Mouse (Mus musculus) stomach, postnatal 0 days (tissue): Measurements from ENCODE around the gene Olfr248. TPM values are rescaled to one million over a fixed set of nuclear protein-coding genes. Genes with fewer than 3 reads are reported as not detected.

ENCODE experiments used
- ATAC-seq: fragments of 200-750 bp; cut with Nextera tagmentation; 2 replicates; pipeline ENCODE4 v1.8.0; 2017; ENCODE audit not compliant: low FRiP score, low TSS enrichment
- DNase-seq: peaks from one replicate; pipeline ENCODE4 v3.0.0-alpha.2; 2016; ENCODE audit warnings: low spot score
- H3K27ac ChIP-seq: fragments of 300-500 bp; sonication (generic); replicated peaks from 2 replicates; pipeline ENCODE4 v1.5.1; 2014; ENCODE audit warnings: mild to moderate bottlenecking, control low read depth
- H3K27me3 ChIP-seq: fragments of 300-500 bp; sonication (generic); 2 replicates; pipeline ENCODE4 v1.6.1; 2014; ENCODE audit warnings: low read length; ENCODE audit not compliant: control insufficient read depth, insufficient read depth
- H3K36me3 ChIP-seq: fragments of 300-500 bp; sonication (generic); 2 replicates; pipeline ENCODE4 v1.6.1; 2014; ENCODE audit warnings: low read length, mixed read lengths; ENCODE audit not compliant: control insufficient read depth, insufficient read depth
- H3K4me1 ChIP-seq: fragments of 300-500 bp; sonication (generic); replicated peaks from 2 replicates; pipeline ENCODE4 v1.6.1; 2014; ENCODE audit warnings: antibody characterized with exemption; ENCODE audit not compliant: control insufficient read depth, insufficient read depth
- H3K4me2 ChIP-seq: fragments of 300-500 bp; sonication (generic); replicated peaks from 2 replicates; pipeline ENCODE4 v1.6.1; 2014; ENCODE audit warnings: low read depth, mild to moderate bottlenecking, control low read depth, moderate library complexity
- H3K4me3 ChIP-seq: fragments of 300-500 bp; sonication (generic); 2 replicates; pipeline ENCODE4 v1.5.1; 2014; ENCODE audit warnings: low read depth, low read length, control low read depth
- H3K9ac ChIP-seq: fragments of 300-500 bp; sonication (generic); 2 replicates; pipeline ENCODE4 v1.6.1; 2014; ENCODE audit warnings: mild to moderate bottlenecking, low read length, control low read depth, mixed read lengths
- H3K9me3 ChIP-seq: fragments of 300-500 bp; sonication (generic); 2 replicates; pipeline ENCODE4 v1.6.1; 2016; ENCODE audit warnings: low read length; ENCODE audit not compliant: control insufficient read depth
- CTCF ChIP-seq: IDR thresholded peaks from 2 replicates; pipeline ENCODE4 v1.5.1; 2016; ENCODE audit warnings: antibody characterized with exemption, low read depth, mild to moderate bottlenecking, moderate library complexity
- EP300 ChIP-seq: optimal IDR thresholded peaks from 2 replicates; pipeline ENCODE3; 2016; ENCODE audit warnings: antibody characterized with exemption
- WGBS: fragments of 180-500 bp; shearing (Covaris S2); extraction: QIAGEN DNeasy Blood & Tissue Kit; methylation state at CpG from one replicate; pipeline ENCODE4 v1.1.7; 2014; 5-methylcytosine and 5-hydroxymethylcytosine counted together
- polyA plus RNA-seq: library from polyadenylated mRNA; unstranded; fragments of >200 nt; fragmentation: Nextera tagmentation; extraction: Ambion mirVana; gene quantifications from 2 replicates; pipeline ENCODE4 v1.2.1, GENCODE M21; 2015

The Olfr248 gene
- polyA plus RNA-seq, 1 experiment from 2014 or later, result not detected

GRCm38 (mm10) chr1:174423764-174424163 is 32.9 kb downstream of the Olfr248 start, which contains the start of gene Olfr414:
Gene Olfr414 (plus strand): TSS chr1:174424064.
- H3K36me3 ChIP-seq, result no peaks in the 10 kb centered on the region
- WGBS, result 38% methylated on average over 1 of the region's 1 CpGs

DNA sequence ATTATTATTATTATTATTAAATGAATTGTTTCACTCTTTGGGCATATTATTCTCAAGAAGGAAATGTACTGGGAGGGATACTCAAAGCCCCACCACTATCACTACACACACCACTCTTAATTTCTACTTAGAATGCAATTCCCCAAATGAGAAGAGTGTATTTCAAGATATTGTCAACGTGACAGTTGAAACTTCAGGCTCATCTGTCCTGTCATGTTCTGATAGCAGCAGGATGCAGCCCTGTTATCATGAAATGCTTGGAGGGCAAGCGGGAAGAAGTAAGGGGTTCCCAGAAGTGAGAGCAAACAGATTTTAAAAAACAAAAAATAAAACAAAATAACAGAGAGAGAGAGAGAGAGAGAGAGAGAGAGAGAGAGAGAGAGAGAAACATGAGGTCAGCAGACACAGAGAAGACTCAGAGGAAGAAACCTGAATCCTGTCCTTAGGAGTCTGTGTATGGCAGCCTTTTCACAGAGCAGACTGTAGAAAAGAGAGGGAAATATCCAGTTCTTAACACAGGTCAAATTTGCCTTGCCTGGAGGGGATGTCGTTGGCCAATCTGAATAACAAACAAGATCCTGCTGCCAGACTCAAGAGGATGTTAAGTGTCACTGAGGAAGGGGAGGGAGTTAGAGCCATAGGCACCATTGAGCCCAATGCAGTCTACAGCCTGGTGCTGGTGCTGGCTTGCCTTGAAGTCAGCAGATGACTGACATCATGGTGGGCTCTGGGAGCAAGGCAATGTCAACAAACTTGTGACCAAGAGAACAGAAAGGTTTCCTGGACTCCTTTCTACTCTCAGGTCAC is 35.5 kb downstream of the Olfr248 start:
- no peaks in the 10 kb centered on the region for H3K4me1 ChIP-seq
- H3K36me3 ChIP-seq, result no peaks in the 10 kb centered on the region
- no peak overlapping the region for H3K4me2 ChIP-seq
- H3K9me3 ChIP-seq, result no peaks in the 10 kb centered on the region
- DNase-seq (no peak), ATAC-seq (no peak)
- 48% methylated on average over 3 of the region's 3 CpGs for WGBS
- no peak for TF ChIP-seq CTCF
- no peaks in the 10 kb centered on the region for H3K27me3 ChIP-seq
- no peak overlapping the region for H3K27ac ChIP-seq
- H3K4me3 ChIP-seq, result no peak overlapping the region
- H3K9ac ChIP-seq, result no peak overlapping the region

More at GRCm38 (mm10) chr1:174423764-174424163, 32.9 kb downstream of the Olfr248 start, which contains the start of gene Olfr414:
- no peaks in the 10 kb centered on the region for H3K9me3 ChIP-seq
- no peak for TF ChIP-seq EP300
- no peak for TF ChIP-seq CTCF
- no peak for ATAC-seq
- H3K4me2 ChIP-seq, result no peak within 1 kb of the TSS
- no peak within 1 kb of the TSS for H3K4me3 ChIP-seq
- DNase-seq, result no peak
- H3K4me1 ChIP-seq, result no peaks in the 10 kb centered on the region
- H3K27me3 ChIP-seq, result no peaks in the 10 kb centered on the region
- H3K9ac ChIP-seq, result no peak within 1 kb of the TSS
- H3K27ac ChIP-seq, result no peak within 1 kb of the TSS

DNA sequence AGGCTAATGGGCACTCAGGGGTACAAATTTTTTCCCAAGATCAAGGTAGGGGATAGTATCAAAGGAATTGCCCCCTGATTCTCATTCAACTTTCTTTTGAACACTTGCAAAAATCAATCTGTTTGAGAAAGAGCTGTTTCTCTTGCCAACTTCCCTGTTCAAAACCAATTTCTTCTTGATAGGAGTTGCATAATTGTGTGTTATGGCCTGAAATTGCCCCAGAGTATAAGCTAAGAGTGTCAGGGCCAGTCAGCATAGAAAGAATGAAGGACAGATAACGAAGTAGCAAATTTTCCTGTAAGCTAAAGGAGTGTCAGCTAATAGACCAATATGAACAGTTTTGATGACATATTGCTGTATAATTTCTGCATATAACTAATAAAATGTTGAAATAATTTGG is 36.6 kb downstream of the Olfr248 start:
- DNase-seq, result no peak
- Histone ChIP-seq H3K27me3 (no peaks in the 10 kb centered on the region), H3K36me3 (no peaks in the 10 kb centered on the region), H3K4me1 (no peaks in the 10 kb centered on the region), H3K4me3 (no peak overlapping the region), H3K9ac (no peak overlapping the region), H3K9me3 (no peaks in the 10 kb centered on the region), H3K4me2 (no peak overlapping the region), H3K27ac (no peak overlapping the region)
- no peak for TF ChIP-seq EP300
- TF ChIP-seq CTCF, result no peak
- ATAC-seq, result no peak
- 78% methylated on average over 1 of the region's 1 CpGs for WGBS

DNA sequence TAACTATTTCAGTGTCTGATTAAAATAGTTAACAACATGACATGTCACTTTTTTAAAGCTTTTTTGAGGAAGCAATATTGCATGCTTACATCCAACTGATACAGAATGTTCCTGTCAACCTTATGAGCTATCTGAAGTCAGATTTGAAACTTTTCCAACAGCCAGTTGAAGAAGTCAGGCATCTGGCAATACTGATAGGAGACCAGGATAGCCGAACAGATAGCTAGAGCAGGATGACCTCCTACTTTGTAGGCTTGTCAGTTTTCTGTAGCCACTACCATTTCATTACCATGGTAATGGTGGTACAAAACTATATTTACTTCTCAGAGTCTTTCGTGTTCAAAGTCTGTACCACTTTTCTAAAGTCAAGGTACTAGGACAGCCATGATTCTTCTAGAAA is 37.6 kb downstream of the Olfr248 start:
- no peak overlapping the region for H3K4me3 ChIP-seq
- 89% methylated on average over 2 of the region's 2 CpGs for WGBS

DNA sequence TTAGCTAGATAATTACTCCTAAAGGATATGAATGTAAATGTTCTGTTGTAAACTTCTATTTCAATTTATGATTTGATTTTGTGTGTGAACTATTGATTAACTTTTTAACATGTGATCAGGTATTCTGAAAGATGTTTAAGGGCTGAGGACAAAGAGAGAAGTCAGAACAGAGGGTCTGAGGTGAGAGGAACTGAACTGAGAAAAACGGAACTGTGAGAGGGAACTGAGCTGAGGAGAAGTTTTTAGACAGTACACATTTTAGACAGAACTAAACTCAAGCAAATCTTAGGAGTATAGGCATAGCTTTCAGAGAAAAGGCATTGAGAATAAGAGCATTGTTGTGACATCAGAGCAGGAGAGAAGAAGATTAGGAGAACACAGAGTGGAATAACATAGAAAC is 43.3 kb downstream of the Olfr248 start:
- ATAC-seq, result no peak
- WGBS, result 38% methylated on average over 1 of the region's 1 CpGs

More for the DNA sequence above, 37.6 kb downstream of the Olfr248 start:
- Histone ChIP-seq H3K4me2 (no peak overlapping the region), H3K4me1 (no peaks in the 10 kb centered on the region), H3K27ac (no peak overlapping the region), H3K27me3 (no peaks in the 10 kb centered on the region), H3K9me3 (no peaks in the 10 kb centered on the region), H3K36me3 (no peaks in the 10 kb centered on the region), H3K9ac (no peak overlapping the region)
- DNase-seq (no peak), ATAC-seq (no peak)
- TF ChIP-seq CTCF (no peak), EP300 (no peak)

More for the DNA sequence above, 43.3 kb downstream of the Olfr248 start:
- H3K4me3 ChIP-seq, result no peak overlapping the region
- no peak overlapping the region for H3K9ac ChIP-seq
- no peak overlapping the region for H3K27ac ChIP-seq
- H3K9me3 ChIP-seq, result no peaks in the 10 kb centered on the region
- no peaks in the 10 kb centered on the region for H3K27me3 ChIP-seq
- no peaks in the 10 kb centered on the region for H3K4me1 ChIP-seq
- H3K4me2 ChIP-seq, result no peak overlapping the region
- TF ChIP-seq CTCF, result no peak
- no peak for TF ChIP-seq EP300
- DNase-seq, result no peak
- no peaks in the 10 kb centered on the region for H3K36me3 ChIP-seq

Other genes with a start within 250 kb of the Olfr248 start
- not detected in 2 replicates for gene Olfr420, start 235.4 kb upstream of the Olfr248 start, polyA plus RNA-seq
- gene Spta1, start 218.3 kb upstream of the Olfr248 start, polyA plus RNA-seq, result 0.02 TPM in 2 replicates
- gene Olfr419, start 139.0 kb upstream of the Olfr248 start, polyA plus RNA-seq, result not detected in 2 replicates
- not detected in 2 replicates for gene Mptx1, start 60.5 kb upstream of the Olfr248 start, polyA plus RNA-seq
- gene Olfr417, start 25.9 kb upstream of the Olfr248 start, polyA plus RNA-seq, result not detected in 2 replicates
- not detected in 2 replicates for gene Olfr414, start 33.0 kb downstream of the Olfr248 start, polyA plus RNA-seq
- gene Olfr220, start 51.0 kb downstream of the Olfr248 start, polyA plus RNA-seq, result 0.05 TPM in 1 of 2 replicates, not detected in the other
- gene Fmn2, start 110.8 kb downstream of the Olfr248 start, polyA plus RNA-seq, result 0.48 and 0.67 TPM in 2 replicates